Mouse (Mus musculus) small intestine, adult 2 months (tissue): ENCODE data around the gene Acot11. TPM values are rescaled to one million over a fixed set of nuclear protein-coding genes. Genes with fewer than 3 reads are reported as not detected.

Source experiments
- H3K27ac ChIP-seq: fragments of 200-500 bp; 2 replicates; pipeline ENCODE4 v1.5.1; 2012; ENCODE audit warnings: low read depth, low read length, control low read depth, inconsistent platforms; ENCODE audit not compliant: insufficient read depth
- H3K27me3 ChIP-seq: fragments of 200-500 bp; 2 replicates; pipeline ENCODE4 v1.6.1; 2012; ENCODE audit warnings: mild to moderate bottlenecking, moderate library complexity, low read length, inconsistent platforms; ENCODE audit not compliant: control insufficient read depth, insufficient read depth
- H3K36me3 ChIP-seq: fragments of 200-500 bp; 2 replicates; pipeline ENCODE4 v1.6.1; 2012; ENCODE audit warnings: mild to moderate bottlenecking, low read length, control low read depth, inconsistent platforms; ENCODE audit not compliant: control insufficient read depth, insufficient read depth
- H3K4me1 ChIP-seq: fragments of 200-500 bp; 2 replicates; pipeline ENCODE4 v1.6.1; 2012; ENCODE audit warnings: low read length, inconsistent platforms, mixed read lengths; ENCODE audit not compliant: control insufficient read depth, insufficient read depth, insufficient read length
- H3K4me3 ChIP-seq: fragments of 200-500 bp; 2 replicates; pipeline ENCODE4 v1.5.1; 2012; ENCODE audit warnings: low read depth, mild to moderate bottlenecking, control low read depth, inconsistent platforms, low read length, moderate library complexity
- CTCF ChIP-seq: fragments of 200-500 bp; IDR thresholded peaks from 2 replicates; pipeline ENCODE4 v1.5.1; 2012; ENCODE audit warnings: low read depth, mild to moderate bottlenecking, control low read depth, inconsistent platforms, low read length, moderate library complexity, mixed read lengths; ENCODE audit not compliant: insufficient replicate concordance, insufficient read length; ENCODE audit errors: extremely low read depth
- POLR2A ChIP-seq: fragments of 200-500 bp; IDR thresholded peaks from 2 replicates; pipeline ENCODE4 v1.6.1; 2012; ENCODE audit warnings: low read depth, mild to moderate bottlenecking, control low read depth, inconsistent platforms, low read length, moderate library complexity
- WGBS: fragments of 180-500 bp; shearing (Covaris S2); methylation state at CpG from one replicate; pipeline ENCODE4 v1.1.7; 2018; 5-methylcytosine and 5-hydroxymethylcytosine counted together
- polyA plus RNA-seq: library from polyadenylated mRNA; depleted of rRNA; stranded (reverse); fragments of >200 nt; gene quantifications from 2 replicates; pipeline ENCODE4 v1.2.3, GENCODE M21; 2012; rRNA removed

Acot11 gene
- polyA plus RNA-seq, 1 experiment, result 24.9 TPM

GRCm38 (mm10) chr4:106705096-106705665 lies 99.6 kb downstream of the Acot11 start:
- Histone ChIP-seq H3K4me3 (no peak overlapping the region), H3K36me3 (no peaks in the 10 kb centered on the region), H3K27me3 (no peaks in the 10 kb centered on the region), H3K4me1 (peaks cover 12% of the 10 kb centered on the region), H3K27ac (no peak overlapping the region)
- no peak for TF ChIP-seq POLR2A
- TF ChIP-seq CTCF, result no peak
- WGBS, result 56% methylated on average over 8 of the region's 8 CpGs

GRCm38 (mm10) chr4:106704416-106704815 lies 100.4 kb downstream of the Acot11 start:
- Histone ChIP-seq H3K4me1 (peaks cover 14% of the 10 kb centered on the region), H3K27ac (no peak overlapping the region), H3K36me3 (no peaks in the 10 kb centered on the region), H3K4me3 (no peak overlapping the region), H3K27me3 (no peaks in the 10 kb centered on the region)
- WGBS, result 70% methylated on average over 11 of the region's 11 CpGs
- TF ChIP-seq POLR2A (no peak), CTCF (no peak)

GRCm38 (mm10) chr4:106703956-106704355 lies 100.8 kb downstream of the Acot11 start:
- H3K4me3 ChIP-seq, result no peak overlapping the region
- H3K27ac ChIP-seq, result no peak overlapping the region
- 83% methylated on average over 10 of the region's 10 CpGs for WGBS
- peaks cover 14% of the 10 kb centered on the region for H3K4me1 ChIP-seq
- H3K27me3 ChIP-seq, result no peaks in the 10 kb centered on the region
- no peaks in the 10 kb centered on the region for H3K36me3 ChIP-seq
- TF ChIP-seq POLR2A, result no peak
- no peak for TF ChIP-seq CTCF

GRCm38 (mm10) chr4:106700798-106701197 lies 104.0 kb downstream of the Acot11 start:
- Histone ChIP-seq H3K36me3 (no peaks in the 10 kb centered on the region), H3K4me1 (peaks cover 9% of the 10 kb centered on the region), H3K27ac (no peak overlapping the region), H3K4me3 (no peak overlapping the region), H3K27me3 (no peaks in the 10 kb centered on the region)
- WGBS, result 12% methylated on average over 4 of the region's 4 CpGs
- no peak for TF ChIP-seq CTCF
- TF ChIP-seq POLR2A, result no peak

GRCm38 (mm10) chr4:106699989-106700388 lies 104.8 kb downstream of the Acot11 start:
- H3K27me3 ChIP-seq, result no peaks in the 10 kb centered on the region
- peaks cover 9% of the 10 kb centered on the region; the same call in 1 of the 2 replicates for H3K4me1 ChIP-seq
- 16% methylated on average over 9 of the region's 9 CpGs for WGBS
- H3K36me3 ChIP-seq, result no peaks in the 10 kb centered on the region
- TF ChIP-seq CTCF (peak; percentile 58; the same call in 1 of the 2 replicates), POLR2A (no peak)
- H3K4me3 ChIP-seq, result no peak overlapping the region
- no peak overlapping the region for H3K27ac ChIP-seq

Other genes starting within 250 kb of the Acot11 start
- gene Dhcr24, start 244.0 kb downstream of the Acot11 start, polyA plus RNA-seq, result 61.3 and 205 TPM in 2 replicates
- not detected in 2 replicates for gene Lexm, start 187.8 kb downstream of the Acot11 start, polyA plus RNA-seq
- gene Ttc22, start 182.6 kb downstream of the Acot11 start, polyA plus RNA-seq, result 58.0 and 112 TPM in 2 replicates
- 5.6 and 7.5 TPM in 2 replicates for gene Pars2, start 153.9 kb downstream of the Acot11 start, polyA plus RNA-seq
- 16.9 and 41.4 TPM in 2 replicates for gene Ttc4, start 126.1 kb downstream of the Acot11 start, polyA plus RNA-seq
- gene Mroh7, start 74.1 kb downstream of the Acot11 start, polyA plus RNA-seq, result 1.0 and 17.2 TPM in 2 replicates
- 1.4 and 449 TPM in 2 replicates for gene Fam151a, start 71.1 kb downstream of the Acot11 start, polyA plus RNA-seq
- 11.7 and 21.2 TPM in 2 replicates for gene Ssbp3, start 105.7 kb upstream of the Acot11 start, polyA plus RNA-seq